Mouse (Mus musculus): ENCODE data around the gene Tmem161b. TPM values are rescaled to one million over a fixed set of nuclear protein-coding genes. Genes with fewer than 3 reads are reported as not detected.

Tmem161b gene
- 34.2 to 36.6 TPM (median 36.0 TPM) in 4 replicates for total RNA-seq (2023; ENCODE audit: inconsistent age)

DNA sequence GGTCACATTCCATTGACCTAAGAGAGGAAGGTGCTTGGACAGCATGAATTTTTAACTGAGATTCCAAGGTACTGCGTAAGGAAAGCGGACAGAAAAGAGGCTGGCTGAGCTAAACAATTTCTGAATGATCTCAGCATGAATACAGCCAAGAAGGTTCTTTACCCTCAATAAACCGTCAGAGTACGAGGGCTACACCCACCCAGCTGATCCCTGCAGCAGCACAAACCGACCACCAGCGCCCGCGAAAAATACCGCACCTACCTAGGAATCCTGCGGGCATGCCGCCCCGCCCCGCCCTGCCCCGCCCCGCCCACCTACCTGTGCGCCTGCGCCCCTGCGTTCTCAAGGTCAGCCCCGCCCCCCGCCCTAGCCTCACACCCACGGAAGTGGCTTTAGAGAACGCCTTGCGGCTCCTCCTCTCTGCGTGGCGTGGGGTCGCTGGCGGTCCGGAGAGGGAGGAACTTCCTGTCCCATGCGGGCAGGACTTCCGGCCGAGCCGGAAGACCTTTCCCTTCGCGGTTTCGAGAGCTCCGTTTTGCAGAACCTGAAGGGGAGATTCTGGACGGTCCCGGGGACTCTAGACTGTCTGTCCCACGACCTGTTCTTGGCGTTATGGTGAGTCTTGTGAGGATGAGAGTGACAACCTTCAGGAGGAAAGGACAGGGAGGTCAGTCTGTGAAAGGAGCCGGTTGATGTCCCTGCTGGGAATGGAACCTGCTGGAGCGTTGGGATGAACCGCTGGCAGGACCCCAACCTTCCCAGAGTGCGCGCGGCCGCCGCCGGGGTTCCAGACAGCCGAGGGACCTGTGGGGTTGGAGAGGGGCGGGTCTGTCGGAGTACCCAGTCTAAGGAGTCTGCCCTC, at the start of gene Tmem161b:
TSS of gene Tmem161b (plus strand) at position 477 of the 862 bp plus-strand sequence.

All from B cell, adult (primary cell).